Mouse (Mus musculus) megakaryocyte, embryonic 14.5 days (primary cell): ENCODE measurements around the gene Alk.

Experiments
- FLI1 ChIP-seq: IDR thresholded peaks from 2 replicates; pipeline ENCODE4 v1.6.1; 2012; ENCODE audit warnings: low read length, inconsistent platforms, mixed read lengths
- GATA1 ChIP-seq: IDR thresholded peaks from 3 replicates; pipeline ENCODE4 v1.6.1; 2012; ENCODE audit warnings: mixed read lengths, low read length, inconsistent platforms, borderline replicate concordance

- TF ChIP-seq GATA1 (no peak), FLI1 (no peak)
Measured at GRCm38 (mm10) chr17:72510746-72511145, 93.7 kb downstream of the Alk start.
